Mouse (Mus musculus) embryonic fibroblast, embryonic 13.5 days (primary cell): ENCODE results near the gene Gemin7. TPM values are rescaled to one million over a fixed set of nuclear protein-coding genes. Genes with fewer than 3 reads are reported as not detected.

Experiments used
- H3K27ac ChIP-seq: 2 replicates; pipeline ENCODE4 v1.5.1; 2012; ENCODE audit warnings: low read length, control low read depth, inconsistent platforms; ENCODE audit not compliant: insufficient read depth
- H3K4me1 ChIP-seq: 2 replicates; pipeline ENCODE4 v1.6.1; 2011; ENCODE audit warnings: low read length; ENCODE audit not compliant: control insufficient read depth, insufficient read depth
- H3K4me3 ChIP-seq: 2 replicates; pipeline ENCODE4 v1.5.1; 2011; ENCODE audit warnings: mild to moderate bottlenecking, control low read depth, low read length; ENCODE audit not compliant: insufficient read depth
- CTCF ChIP-seq: IDR thresholded peaks from 2 replicates; pipeline ENCODE4 v1.5.1; 2011; ENCODE audit warnings: mild to moderate bottlenecking, control low read depth, low read length, moderate library complexity, borderline replicate concordance; ENCODE audit not compliant: insufficient read depth
- POLR2A ChIP-seq: IDR thresholded peaks from 2 replicates; pipeline ENCODE4 v1.6.1; 2011; ENCODE audit warnings: low read depth, mild to moderate bottlenecking, control low read depth, low read length, moderate library complexity
- polyA plus RNA-seq: library from polyadenylated mRNA; stranded (reverse); fragments of >200 nt; gene quantifications from 2 replicates; pipeline ENCODE4 v1.2.4, GENCODE M21; 2011; ENCODE audit warnings: low read depth; ENCODE audit not compliant: missing spikeins, insufficient read length

The Gemin7 gene
- polyA plus RNA-seq, 1 experiment = 52.6 TPM

- H3K27ac ChIP-seq = no peak overlapping the region
- no peaks in the 10 kb centered on the region for H3K4me1 ChIP-seq
- no peak for TF ChIP-seq CTCF
- TF ChIP-seq POLR2A = no peak
- H3K4me3 ChIP-seq = peak overlapping the region; percentile 36
Measured at GRCm38 (mm10) chr7:19577877-19578414, 551 bp upstream of the Gemin7 start.

DNA sequence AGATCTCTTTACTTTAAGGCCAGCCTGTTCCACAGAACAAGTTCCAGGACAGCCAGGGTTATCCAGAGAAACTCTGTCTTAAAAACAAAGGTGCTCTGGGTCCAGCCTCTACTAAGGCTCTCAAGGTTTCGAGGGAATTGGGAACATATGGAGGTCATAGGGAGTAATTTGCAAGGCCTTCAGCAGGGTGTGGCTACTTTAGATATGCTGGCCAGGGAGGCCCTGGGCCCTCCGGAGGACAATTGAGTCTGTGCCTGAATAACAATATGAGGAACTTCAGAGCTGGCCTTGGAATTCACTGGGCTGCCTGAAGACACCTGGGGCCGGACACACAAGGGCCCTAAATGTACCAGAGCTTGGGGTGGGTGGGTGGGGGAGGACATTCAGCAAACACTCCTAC lies 1.8 kb downstream of the Gemin7 start:
- no peak for TF ChIP-seq POLR2A
- TF ChIP-seq CTCF = no peak
- H3K4me3 ChIP-seq = no peak overlapping the region
- no peak overlapping the region for H3K27ac ChIP-seq

GRCm38 (mm10) chr7:19573776-19574140 lies 3.6 kb downstream of the Gemin7 start:
- TF ChIP-seq POLR2A = no peak
- no peak for TF ChIP-seq CTCF
- Histone ChIP-seq H3K4me3 (peak overlapping the region; percentile 92), H3K27ac (peak overlapping the region; percentile 84; the same call in 1 of the 2 replicates)

More for the DNA sequence above, 1.8 kb downstream of the Gemin7 start:
- no peaks in the 10 kb centered on the region for H3K4me1 ChIP-seq

GRCm38 (mm10) chr7:19572926-19573775 lies 4.2 kb downstream of the Gemin7 start:
- H3K4me3 ChIP-seq = peak overlapping the region; percentile 92
- TF ChIP-seq CTCF (no peak), POLR2A (peak; percentile 81)
- H3K27ac ChIP-seq = peak overlapping the region; percentile 84
- H3K4me1 ChIP-seq = no peaks in the 10 kb centered on the region

More at GRCm38 (mm10) chr7:19573776-19574140, 3.6 kb downstream of the Gemin7 start:
- H3K4me1 ChIP-seq = no peaks in the 10 kb centered on the region

DNA sequence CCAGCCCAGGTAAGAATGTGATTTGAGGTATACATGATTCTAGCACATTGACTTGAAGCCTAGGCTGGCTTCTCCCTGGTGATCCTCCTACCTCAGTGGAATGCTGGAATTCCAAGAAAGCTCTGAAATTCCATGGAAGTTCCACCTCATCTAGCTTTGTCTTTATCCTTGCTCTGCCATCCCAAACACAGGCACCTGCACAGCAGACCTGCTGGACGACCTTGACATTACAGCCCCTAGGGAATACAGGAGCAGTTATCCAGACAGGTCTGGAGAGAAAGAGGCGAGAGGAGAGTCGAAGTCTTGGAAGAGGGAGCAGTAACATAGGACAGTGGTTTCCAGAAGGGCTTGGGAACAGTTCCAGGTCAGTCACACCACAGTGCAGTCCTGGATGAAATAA lies 7.7 kb downstream of the Gemin7 start:
- no peak for TF ChIP-seq CTCF
- TF ChIP-seq POLR2A = no peak
- H3K4me1 ChIP-seq = no peaks in the 10 kb centered on the region
- no peak overlapping the region for H3K27ac ChIP-seq
- H3K4me3 ChIP-seq = no peak overlapping the region

- H3K4me1 ChIP-seq = no peaks in the 10 kb centered on the region
- no peak for TF ChIP-seq POLR2A
- no peak overlapping the region for H3K4me3 ChIP-seq
- H3K27ac ChIP-seq = no peak overlapping the region
Measured at GRCm38 (mm10) chr7:19567426-19567825, 10.0 kb downstream of the Gemin7 start.

DNA sequence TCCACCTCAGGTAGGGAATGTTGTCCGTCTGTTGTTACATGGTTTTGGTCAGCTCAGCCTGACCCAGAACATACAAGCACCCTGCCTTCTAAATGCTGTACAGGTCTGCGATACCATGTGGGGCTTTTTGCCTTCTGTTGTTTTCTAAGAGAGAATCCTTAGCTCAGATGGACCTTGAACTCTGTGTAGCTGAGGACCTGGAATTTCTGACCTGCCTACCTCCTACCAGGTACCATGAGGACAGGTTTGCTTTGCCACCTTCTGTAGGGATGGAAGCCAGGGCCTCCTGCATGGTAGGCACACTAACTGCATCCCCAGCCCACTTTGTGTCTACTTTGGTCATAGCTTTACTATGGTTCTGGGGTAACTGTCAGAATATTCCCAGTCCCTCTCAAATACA lies 11.6 kb downstream of the Gemin7 start:
- no peak for TF ChIP-seq POLR2A
- no peak for TF ChIP-seq CTCF
- Histone ChIP-seq H3K4me1 (no peaks in the 10 kb centered on the region), H3K27ac (no peak overlapping the region), H3K4me3 (no peak overlapping the region)

DNA sequence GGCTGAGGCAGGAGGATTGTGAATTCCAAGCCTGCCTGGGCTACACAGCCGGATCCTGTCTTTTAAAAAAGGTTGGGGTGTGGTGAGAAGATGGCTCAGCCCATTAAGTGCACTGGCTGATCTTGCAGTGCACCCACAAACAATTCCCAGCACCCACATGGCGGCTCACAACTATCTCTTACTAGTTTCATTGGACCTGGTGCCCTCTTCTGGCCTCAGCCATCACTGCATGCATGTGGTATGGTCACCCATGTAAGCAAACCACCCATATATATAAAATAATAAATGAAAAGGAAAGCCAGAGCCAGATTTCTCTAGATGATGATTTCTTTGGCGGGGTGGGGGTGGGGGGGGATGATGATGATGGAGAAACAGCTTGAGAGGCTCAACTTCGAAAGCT lies 12.9 kb downstream of the Gemin7 start:
- no peak overlapping the region for H3K27ac ChIP-seq
- peaks cover 3% of the 10 kb centered on the region; the same call in 1 of the 2 replicates for H3K4me1 ChIP-seq
- TF ChIP-seq POLR2A (no peak), CTCF (peak; percentile 32; the same call in 1 of the 2 replicates)
- no peak overlapping the region for H3K4me3 ChIP-seq

GRCm38 (mm10) chr7:19563884-19564283 lies 13.5 kb downstream of the Gemin7 start:
- no peak overlapping the region for H3K4me3 ChIP-seq
- no peak overlapping the region for H3K27ac ChIP-seq
- TF ChIP-seq POLR2A = no peak
- H3K4me1 ChIP-seq = peaks cover 3% of the 10 kb centered on the region; the same call in 1 of the 2 replicates
